Mouse (Mus musculus) intestine, embryonic 16.5 days (tissue): ENCODE data around the gene Mvb12b. TPM values are rescaled to one million over a fixed set of nuclear protein-coding genes. Genes with fewer than 3 reads are reported as not detected.

ENCODE experiments used
- ATAC-seq: fragments of 200-750 bp; cut with Nextera tagmentation; 2 replicates; pipeline ENCODE4 v1.8.0; 2017; ENCODE audit warnings: moderate TSS enrichment, moderate library complexity
- H3K27ac ChIP-seq: fragments of 300-500 bp; sonication (generic); 2 replicates; pipeline ENCODE4 v1.5.1; 2014; ENCODE audit warnings: mild to moderate bottlenecking, low read length
- H3K27me3 ChIP-seq: fragments of 300-500 bp; sonication (generic); replicated peaks from 2 replicates; pipeline ENCODE4 v1.6.1; 2014; ENCODE audit warnings: low read length, control low read depth, mixed read lengths; ENCODE audit not compliant: control insufficient read depth, insufficient read depth
- H3K36me3 ChIP-seq: fragments of 300-500 bp; sonication (generic); 2 replicates; pipeline ENCODE4 v1.6.1; 2014; ENCODE audit warnings: low read length, control low read depth; ENCODE audit not compliant: control insufficient read depth, insufficient read depth
- H3K4me1 ChIP-seq: fragments of 300-500 bp; sonication (generic); 2 replicates; pipeline ENCODE4 v1.6.1; 2014; ENCODE audit warnings: low read length, control low read depth, mixed read lengths; ENCODE audit not compliant: control insufficient read depth, insufficient read depth
- H3K4me2 ChIP-seq: fragments of 300-500 bp; sonication (generic); 2 replicates; pipeline ENCODE4 v1.6.1; 2014; ENCODE audit warnings: low read depth, low read length, control low read depth
- H3K4me3 ChIP-seq: fragments of 300-500 bp; sonication (generic); 2 replicates; pipeline ENCODE4 v1.5.1; 2014; ENCODE audit warnings: mild to moderate bottlenecking, low read length
- H3K9ac ChIP-seq: fragments of 300-500 bp; sonication (generic); 2 replicates; pipeline ENCODE4 v1.6.1; 2014; ENCODE audit warnings: low read depth, low read length
- H3K9me3 ChIP-seq: fragments of 300-500 bp; sonication (generic); 2 replicates; pipeline ENCODE4 v1.6.1; 2016; ENCODE audit warnings: low read length, control low read depth; ENCODE audit not compliant: control insufficient read depth
- WGBS: fragments of 180-500 bp; shearing (Covaris S2); extraction: QIAGEN DNeasy Blood & Tissue Kit; methylation state at CpG from one replicate; pipeline ENCODE4 v1.1.7; 2014; 5-methylcytosine and 5-hydroxymethylcytosine counted together
- polyA plus RNA-seq: library from polyadenylated mRNA; unstranded; fragments of >200 nt; fragmentation: Nextera tagmentation; extraction: Ambion mirVana; gene quantifications from 2 replicates; pipeline ENCODE4 v1.2.1, GENCODE M21; 2015

Gene Mvb12b
- polyA plus RNA-seq, 1 experiment from 2014 or later: 7.9 TPM

GRCm38 (mm10) chr2:33824935-33825514, 62.7 kb downstream of the Mvb12b start:
- Histone ChIP-seq H3K4me1 (peaks cover 3% of the 10 kb centered on the region; the same call in 1 of the 2 replicates), H3K9me3 (no peaks in the 10 kb centered on the region), H3K27me3 (no peaks in the 10 kb centered on the region), H3K36me3 (no peaks in the 10 kb centered on the region), H3K27ac (no peak overlapping the region), H3K4me3 (no peak overlapping the region), H3K4me2 (no peak overlapping the region), H3K9ac (no peak overlapping the region)
- peak; percentile 79 for ATAC-seq
- 71% methylated on average over 11 of the region's 11 CpGs for WGBS

DNA sequence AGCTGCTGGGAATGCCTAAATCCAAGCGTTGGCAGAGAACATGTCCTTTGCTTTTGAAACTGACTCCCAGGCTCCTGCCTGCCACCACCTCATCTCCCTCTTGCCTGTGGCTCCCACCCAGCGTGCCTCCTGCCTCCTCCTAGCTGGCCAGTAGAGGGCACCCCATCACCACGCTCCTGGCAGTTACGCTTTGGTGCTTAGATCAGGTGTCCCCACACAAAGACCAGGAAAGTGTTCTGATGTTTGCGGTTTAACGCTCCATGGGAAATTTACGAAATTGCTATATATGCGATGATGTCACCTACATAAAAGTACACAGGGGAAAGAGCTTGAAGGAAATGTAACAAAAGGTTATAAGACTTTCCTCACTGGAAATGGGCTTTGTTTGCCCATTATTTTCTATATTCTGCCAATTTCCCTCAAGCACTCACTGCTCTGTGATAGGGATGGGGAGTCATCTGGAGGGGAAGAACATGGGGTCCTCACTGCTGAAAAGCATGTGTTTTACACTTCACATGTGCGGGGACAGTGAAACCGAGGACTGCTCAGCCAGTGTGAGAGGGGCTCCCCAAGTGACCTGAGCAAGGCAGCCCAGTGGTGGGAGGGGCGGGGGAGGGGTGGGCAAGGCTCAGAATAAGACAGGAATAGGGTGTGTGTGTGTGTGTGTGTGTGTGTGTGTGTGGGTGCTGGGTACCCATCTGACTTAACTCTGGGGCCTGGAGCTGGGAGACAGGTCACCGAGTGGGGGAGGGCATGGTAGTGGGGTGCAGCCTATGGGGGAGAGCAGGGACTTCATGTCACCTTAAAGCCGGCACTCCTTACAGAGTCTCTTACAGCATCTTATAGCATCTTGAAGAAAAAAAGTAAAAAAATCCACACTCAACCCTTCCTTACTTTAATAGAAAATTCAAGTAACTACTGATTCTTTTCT, 65.8 kb downstream of the Mvb12b start:
- ATAC-seq: peak; percentile 61; the same call in 1 of the 2 replicates
- Histone ChIP-seq H3K9ac (no peak overlapping the region), H3K4me1 (peaks cover 3% of the 10 kb centered on the region; the same call in 1 of the 2 replicates), H3K9me3 (no peaks in the 10 kb centered on the region), H3K27me3 (no peaks in the 10 kb centered on the region), H3K36me3 (no peaks in the 10 kb centered on the region), H3K4me3 (no peak overlapping the region), H3K4me2 (no peak overlapping the region), H3K27ac (no peak overlapping the region)
- WGBS: 34% methylated on average over 13 of the region's 13 CpGs

- 90% methylated on average over 3 of the region's 3 CpGs for WGBS
- H3K9me3 ChIP-seq: no peaks in the 10 kb centered on the region
- no peak overlapping the region for H3K4me3 ChIP-seq
- no peak overlapping the region for H3K9ac ChIP-seq
- no peaks in the 10 kb centered on the region for H3K27me3 ChIP-seq
- no peak overlapping the region for H3K27ac ChIP-seq
- no peak overlapping the region for H3K4me2 ChIP-seq
- no peak for ATAC-seq
- H3K4me1 ChIP-seq: no peaks in the 10 kb centered on the region
- H3K36me3 ChIP-seq: no peaks in the 10 kb centered on the region
Measured at GRCm38 (mm10) chr2:33820450-33820849, 67.3 kb downstream of the Mvb12b start.

GRCm38 (mm10) chr2:33820037-33820436, 67.7 kb downstream of the Mvb12b start:
- WGBS: 89% methylated on average over 5 of the region's 5 CpGs
- H3K4me1 ChIP-seq: no peaks in the 10 kb centered on the region
- no peaks in the 10 kb centered on the region for H3K36me3 ChIP-seq
- no peak overlapping the region for H3K4me2 ChIP-seq
- no peaks in the 10 kb centered on the region for H3K9me3 ChIP-seq
- no peak for ATAC-seq
- no peak overlapping the region for H3K27ac ChIP-seq
- H3K9ac ChIP-seq: no peak overlapping the region
- H3K27me3 ChIP-seq: no peaks in the 10 kb centered on the region
- no peak overlapping the region for H3K4me3 ChIP-seq

DNA sequence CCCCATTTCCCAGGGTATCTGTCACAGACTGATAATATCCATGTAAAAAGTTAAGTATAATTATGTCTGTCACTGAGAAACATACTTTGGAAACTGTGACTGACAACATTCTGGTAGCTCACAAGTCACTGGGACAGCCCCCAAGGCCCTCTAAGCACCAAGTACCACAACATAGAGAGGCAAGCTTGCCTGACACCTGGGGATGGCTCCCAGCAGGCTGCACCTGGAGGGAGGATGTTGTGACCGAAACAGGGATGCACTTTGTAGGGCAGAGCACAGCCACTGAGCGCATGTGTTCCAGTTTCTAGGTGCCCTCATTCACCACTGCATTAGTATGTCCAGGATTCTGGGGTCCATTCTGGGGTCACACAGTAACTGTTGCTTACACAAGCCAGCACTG, 69.4 kb downstream of the Mvb12b start:
- WGBS: 91% methylated on average over 2 of the region's 2 CpGs
- Histone ChIP-seq H3K4me1 (no peaks in the 10 kb centered on the region), H3K4me3 (no peak overlapping the region), H3K27me3 (no peaks in the 10 kb centered on the region), H3K4me2 (no peak overlapping the region), H3K36me3 (no peaks in the 10 kb centered on the region), H3K9ac (no peak overlapping the region), H3K9me3 (no peaks in the 10 kb centered on the region), H3K27ac (no peak overlapping the region)
- no peak for ATAC-seq

- Histone ChIP-seq H3K27me3 (no peaks in the 10 kb centered on the region), H3K9ac (no peak overlapping the region), H3K4me3 (no peak overlapping the region), H3K4me1 (no peaks in the 10 kb centered on the region), H3K27ac (no peak overlapping the region), H3K36me3 (no peaks in the 10 kb centered on the region), H3K9me3 (no peaks in the 10 kb centered on the region), H3K4me2 (no peak overlapping the region)
- ATAC-seq: no peak
- 83% methylated on average over 9 of the region's 9 CpGs for WGBS
Measured at GRCm38 (mm10) chr2:33817663-33818346, 69.9 kb downstream of the Mvb12b start.

DNA sequence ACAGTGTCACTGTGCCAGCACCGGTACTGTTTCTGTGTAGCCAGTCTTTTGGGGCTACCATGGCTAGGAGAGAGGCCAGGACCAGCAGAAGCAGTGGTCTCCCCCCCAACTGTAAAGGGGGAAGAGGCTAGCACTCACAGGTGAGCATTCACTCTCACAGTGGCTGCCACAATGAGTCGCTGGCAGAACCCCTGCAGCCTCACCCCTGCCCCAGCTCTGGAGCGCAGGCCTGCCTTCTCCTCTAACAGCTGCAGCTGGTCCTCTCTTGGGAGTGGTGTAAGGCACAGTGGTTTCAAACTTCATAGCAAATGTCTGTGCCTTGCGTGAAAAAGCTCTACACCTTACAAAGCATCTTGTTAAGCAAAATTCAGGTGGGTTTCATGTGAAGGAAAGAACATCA, 70.7 kb downstream of the Mvb12b start:
- H3K4me2 ChIP-seq: no peak overlapping the region
- no peak overlapping the region for H3K9ac ChIP-seq
- no peak overlapping the region for H3K4me3 ChIP-seq
- H3K27me3 ChIP-seq: no peaks in the 10 kb centered on the region
- 86% methylated on average over 4 of the region's 4 CpGs for WGBS
- no peak for ATAC-seq
- no peaks in the 10 kb centered on the region for H3K4me1 ChIP-seq
- no peaks in the 10 kb centered on the region for H3K9me3 ChIP-seq
- H3K27ac ChIP-seq: no peak overlapping the region
- no peaks in the 10 kb centered on the region for H3K36me3 ChIP-seq

DNA sequence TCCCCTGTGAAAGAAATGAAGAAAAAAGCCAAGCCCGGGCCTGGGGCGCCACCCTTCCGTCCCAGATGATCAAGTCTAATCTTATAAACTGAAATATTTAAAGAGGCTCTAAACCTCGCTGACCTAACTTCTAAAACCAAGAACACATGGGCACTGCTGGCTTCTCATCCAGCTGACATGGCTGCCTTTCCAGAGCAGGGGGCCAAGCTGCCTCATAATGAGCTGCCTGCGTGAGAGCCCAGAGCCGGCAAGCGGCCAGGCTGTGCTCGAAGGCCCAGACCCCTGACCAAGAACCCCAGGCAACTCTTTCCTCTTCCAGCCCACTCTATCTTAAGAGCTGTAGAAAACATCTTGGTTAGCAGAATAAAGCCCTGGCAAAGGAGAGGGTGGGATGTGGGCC, 73.2 kb downstream of the Mvb12b start:
- no peak overlapping the region for H3K27ac ChIP-seq
- no peak overlapping the region for H3K4me3 ChIP-seq
- no peaks in the 10 kb centered on the region for H3K36me3 ChIP-seq
- H3K4me1 ChIP-seq: no peaks in the 10 kb centered on the region
- no peak overlapping the region for H3K9ac ChIP-seq
- H3K9me3 ChIP-seq: no peaks in the 10 kb centered on the region
- ATAC-seq: no peak
- WGBS: 78% methylated on average over 8 of the region's 8 CpGs
- H3K4me2 ChIP-seq: no peak overlapping the region
- H3K27me3 ChIP-seq: no peaks in the 10 kb centered on the region

GRCm38 (mm10) chr2:33813501-33814240, 74.1 kb downstream of the Mvb12b start:
- 57% methylated on average over 8 of the region's 8 CpGs for WGBS
- Histone ChIP-seq H3K27me3 (no peaks in the 10 kb centered on the region), H3K36me3 (no peaks in the 10 kb centered on the region), H3K4me2 (no peak overlapping the region), H3K27ac (no peak overlapping the region), H3K4me1 (no peaks in the 10 kb centered on the region), H3K4me3 (no peak overlapping the region), H3K9ac (no peak overlapping the region), H3K9me3 (no peaks in the 10 kb centered on the region)
- ATAC-seq: no peak
